Mouse (Mus musculus) hindbrain, embryonic 10.5 days (tissue): ENCODE data around the gene Shisa9. TPM values are rescaled to one million over a fixed set of nuclear protein-coding genes. Genes with fewer than 3 reads are reported as not detected.

ENCODE experiments used
- DNase-seq: peaks from one replicate; pipeline ENCODE4 v3.0.0-alpha.2; 2017; ENCODE audit warnings: low spot score
- H3K27ac ChIP-seq: fragments of 300-500 bp; sonication (generic); 2 replicates; pipeline ENCODE4 v1.5.1; 2016; ENCODE audit warnings: mild to moderate bottlenecking, moderate library complexity
- H3K27me3 ChIP-seq: fragments of 300-500 bp; sonication (generic); 2 replicates; pipeline ENCODE4 v1.6.1; 2016; ENCODE audit warnings: mild to moderate bottlenecking; ENCODE audit not compliant: poor library complexity, insufficient read depth, severe bottlenecking
- H3K36me3 ChIP-seq: fragments of 300-500 bp; sonication (generic); 2 replicates; pipeline ENCODE4 v1.6.1; 2016; ENCODE audit warnings: mild to moderate bottlenecking, moderate library complexity
- H3K4me1 ChIP-seq: fragments of 300-500 bp; sonication (generic); replicated peaks from 2 replicates; pipeline ENCODE4 v1.6.1; 2016; ENCODE audit warnings: mild to moderate bottlenecking
- H3K4me3 ChIP-seq: fragments of 300-500 bp; sonication (generic); 2 replicates; pipeline ENCODE4 v1.5.1; 2016; ENCODE audit warnings: mild to moderate bottlenecking, moderate library complexity
- H3K9me3 ChIP-seq: fragments of 300-500 bp; sonication (generic); 2 replicates; pipeline ENCODE4 v1.6.1; 2016; ENCODE audit warnings: mild to moderate bottlenecking, moderate library complexity
- WGBS: fragments of 180-500 bp; shearing (Covaris S2); methylation state at CpG from one replicate; pipeline ENCODE4 v1.1.7; 2016; 5-methylcytosine and 5-hydroxymethylcytosine counted together
- polyA plus RNA-seq: library from polyadenylated mRNA; unstranded; fragments of >200 nt; fragmentation: Nextera tagmentation; extraction: Ambion mirVana; gene quantifications from 2 replicates; pipeline ENCODE4 v1.2.1, GENCODE M21; 2016

Gene Shisa9
- polyA plus RNA-seq, 1 experiment from 2014 or later = 1.1 TPM

- 90% methylated on average over 2 of the region's 2 CpGs for WGBS
- H3K9me3 ChIP-seq = no peaks in the 10 kb centered on the region
- no peak for DNase-seq
- no peaks in the 10 kb centered on the region for H3K27me3 ChIP-seq
- H3K4me1 ChIP-seq = no peaks in the 10 kb centered on the region
- H3K36me3 ChIP-seq = no peaks in the 10 kb centered on the region
- H3K4me3 ChIP-seq = no peak overlapping the region
- no peak overlapping the region for H3K27ac ChIP-seq
Observed at GRCm38 (mm10) chr16:12209819-12210218, 225.9 kb downstream of the Shisa9 start.

- no peaks in the 10 kb centered on the region for H3K36me3 ChIP-seq
- no peak overlapping the region for H3K27ac ChIP-seq
- H3K9me3 ChIP-seq = no peaks in the 10 kb centered on the region
- WGBS = 86% methylated on average over 2 of the region's 2 CpGs
- no peaks in the 10 kb centered on the region for H3K27me3 ChIP-seq
- no peaks in the 10 kb centered on the region for H3K4me1 ChIP-seq
- H3K4me3 ChIP-seq = no peak overlapping the region
- no peak for DNase-seq
Observed at GRCm38 (mm10) chr16:12214018-12214417, 230.1 kb downstream of the Shisa9 start.

GRCm38 (mm10) chr16:12217289-12218150 lies 233.6 kb downstream of the Shisa9 start:
- WGBS = 83% methylated on average over 13 of the region's 13 CpGs
- no peak overlapping the region for H3K4me3 ChIP-seq
- no peak for DNase-seq
- H3K27me3 ChIP-seq = no peaks in the 10 kb centered on the region
- H3K9me3 ChIP-seq = no peaks in the 10 kb centered on the region
- H3K36me3 ChIP-seq = no peaks in the 10 kb centered on the region
- H3K27ac ChIP-seq = no peak overlapping the region
- no peaks in the 10 kb centered on the region for H3K4me1 ChIP-seq

GRCm38 (mm10) chr16:12218151-12218532 lies 234.2 kb downstream of the Shisa9 start:
- DNase-seq = no peak
- Histone ChIP-seq H3K4me3 (no peak overlapping the region), H3K27me3 (no peaks in the 10 kb centered on the region), H3K27ac (no peak overlapping the region), H3K4me1 (no peaks in the 10 kb centered on the region), H3K36me3 (no peaks in the 10 kb centered on the region), H3K9me3 (no peaks in the 10 kb centered on the region)
- WGBS = 64% methylated on average over 2 of the region's 2 CpGs

GRCm38 (mm10) chr16:12219821-12220220 lies 235.9 kb downstream of the Shisa9 start:
- H3K4me1 ChIP-seq = no peaks in the 10 kb centered on the region
- H3K4me3 ChIP-seq = no peak overlapping the region
- no peaks in the 10 kb centered on the region for H3K9me3 ChIP-seq
- H3K36me3 ChIP-seq = no peaks in the 10 kb centered on the region
- no peaks in the 10 kb centered on the region for H3K27me3 ChIP-seq
- no peak for DNase-seq
- WGBS = 86% methylated on average over 3 of the region's 3 CpGs
- no peak overlapping the region for H3K27ac ChIP-seq

GRCm38 (mm10) chr16:12223537-12223936 lies 239.6 kb downstream of the Shisa9 start:
- H3K27me3 ChIP-seq = no peaks in the 10 kb centered on the region
- no peaks in the 10 kb centered on the region for H3K36me3 ChIP-seq
- no peak overlapping the region for H3K4me3 ChIP-seq
- WGBS = 96% methylated on average over 2 of the region's 2 CpGs
- H3K9me3 ChIP-seq = no peaks in the 10 kb centered on the region
- H3K27ac ChIP-seq = no peak overlapping the region
- H3K4me1 ChIP-seq = no peaks in the 10 kb centered on the region
- DNase-seq = no peak

- Histone ChIP-seq H3K27ac (no peak overlapping the region), H3K9me3 (no peaks in the 10 kb centered on the region), H3K27me3 (no peaks in the 10 kb centered on the region), H3K4me3 (no peak overlapping the region), H3K36me3 (no peaks in the 10 kb centered on the region), H3K4me1 (no peaks in the 10 kb centered on the region)
- 75% methylated on average over 3 of the region's 3 CpGs for WGBS
- DNase-seq = no peak
Observed at GRCm38 (mm10) chr16:12226937-12227336, 243.0 kb downstream of the Shisa9 start.

- 78% methylated on average over 3 of the region's 3 CpGs for WGBS
- Histone ChIP-seq H3K36me3 (no peaks in the 10 kb centered on the region), H3K27me3 (no peaks in the 10 kb centered on the region), H3K9me3 (no peaks in the 10 kb centered on the region), H3K27ac (no peak overlapping the region), H3K4me1 (no peaks in the 10 kb centered on the region), H3K4me3 (no peak overlapping the region)
- DNase-seq = no peak
Observed at GRCm38 (mm10) chr16:12233288-12233687, 249.4 kb downstream of the Shisa9 start.

- 64% methylated on average over 2 of the region's 2 CpGs for WGBS
- Histone ChIP-seq H3K36me3 (no peaks in the 10 kb centered on the region), H3K9me3 (no peaks in the 10 kb centered on the region), H3K27ac (no peak overlapping the region), H3K4me3 (no peak overlapping the region), H3K4me1 (no peaks in the 10 kb centered on the region), H3K27me3 (no peaks in the 10 kb centered on the region)
- no peak for DNase-seq
Observed at GRCm38 (mm10) chr16:12234289-12234688, 250.4 kb downstream of the Shisa9 start.

- 84% methylated on average over 4 of the region's 4 CpGs for WGBS
- Histone ChIP-seq H3K27ac (no peak overlapping the region), H3K27me3 (no peaks in the 10 kb centered on the region), H3K9me3 (no peaks in the 10 kb centered on the region), H3K4me3 (no peak overlapping the region), H3K36me3 (no peaks in the 10 kb centered on the region), H3K4me1 (no peaks in the 10 kb centered on the region)
- no peak for DNase-seq
Observed at GRCm38 (mm10) chr16:12238611-12239010, 254.7 kb downstream of the Shisa9 start.

- no peaks in the 10 kb centered on the region for H3K9me3 ChIP-seq
- H3K27ac ChIP-seq = no peak overlapping the region
- no peak overlapping the region for H3K4me3 ChIP-seq
- H3K36me3 ChIP-seq = no peaks in the 10 kb centered on the region
- no peak for DNase-seq
- 4% methylated on average over 2 of the region's 2 CpGs for WGBS
- H3K4me1 ChIP-seq = no peaks in the 10 kb centered on the region
- no peaks in the 10 kb centered on the region for H3K27me3 ChIP-seq
Observed at GRCm38 (mm10) chr16:12259361-12259760, 275.4 kb downstream of the Shisa9 start.

GRCm38 (mm10) chr16:12265828-12266227 lies 281.9 kb downstream of the Shisa9 start:
- no peaks in the 10 kb centered on the region for H3K4me1 ChIP-seq
- H3K27me3 ChIP-seq = no peaks in the 10 kb centered on the region
- 95% methylated on average over 2 of the region's 2 CpGs for WGBS
- H3K27ac ChIP-seq = no peak overlapping the region
- DNase-seq = no peak
- H3K36me3 ChIP-seq = no peaks in the 10 kb centered on the region
- no peaks in the 10 kb centered on the region for H3K9me3 ChIP-seq
- no peak overlapping the region for H3K4me3 ChIP-seq

- Histone ChIP-seq H3K27ac (no peak overlapping the region), H3K27me3 (no peaks in the 10 kb centered on the region), H3K36me3 (no peaks in the 10 kb centered on the region), H3K9me3 (no peaks in the 10 kb centered on the region), H3K4me3 (no peak overlapping the region), H3K4me1 (no peaks in the 10 kb centered on the region)
- 75% methylated on average over 5 of the region's 5 CpGs for WGBS
- DNase-seq = no peak
Observed at GRCm38 (mm10) chr16:12300523-12300922, 316.6 kb downstream of the Shisa9 start.

- Histone ChIP-seq H3K4me3 (no peak overlapping the region), H3K4me1 (no peaks in the 10 kb centered on the region), H3K27ac (no peak overlapping the region), H3K36me3 (no peaks in the 10 kb centered on the region), H3K27me3 (no peaks in the 10 kb centered on the region), H3K9me3 (no peaks in the 10 kb centered on the region)
- no peak for DNase-seq
Observed at GRCm38 (mm10) chr16:12303420-12303819, 319.5 kb downstream of the Shisa9 start.
